Mouse (Mus musculus): ENCODE results near the gene Acad11.

DNA sequence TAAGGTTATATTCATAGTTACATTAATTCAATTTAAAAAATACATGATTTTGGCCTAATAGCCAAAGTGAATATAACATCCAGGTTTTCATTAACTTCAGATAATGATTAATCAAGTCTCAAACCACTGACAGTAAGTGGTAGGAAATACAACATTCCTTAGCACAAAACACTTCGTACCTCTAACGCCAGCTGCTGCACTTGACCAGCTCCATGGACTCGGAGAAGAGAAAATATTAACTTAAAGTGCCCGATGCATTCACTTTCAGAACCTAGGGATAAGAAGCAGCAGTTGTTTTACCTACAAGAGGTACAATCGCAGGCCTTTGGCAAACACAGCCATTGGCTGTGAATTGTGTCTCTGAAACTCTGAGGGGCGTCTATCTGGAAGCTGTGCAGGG lies 109.2 kb downstream of the Acad11 start:
- no peak for TF ChIP-seq CTCF (IDR thresholded peaks at IDR 0.05; ENCODE audit: low read depth)
- TF ChIP-seq EP300 (IDR thresholded peaks at IDR 0.05; ENCODE audit: low read depth) = no peak

All from liver, embryonic 14.5 days (tissue).